Mouse (Mus musculus): ENCODE measurements around the gene Slco2a1.

The Slco2a1 gene

DNA sequence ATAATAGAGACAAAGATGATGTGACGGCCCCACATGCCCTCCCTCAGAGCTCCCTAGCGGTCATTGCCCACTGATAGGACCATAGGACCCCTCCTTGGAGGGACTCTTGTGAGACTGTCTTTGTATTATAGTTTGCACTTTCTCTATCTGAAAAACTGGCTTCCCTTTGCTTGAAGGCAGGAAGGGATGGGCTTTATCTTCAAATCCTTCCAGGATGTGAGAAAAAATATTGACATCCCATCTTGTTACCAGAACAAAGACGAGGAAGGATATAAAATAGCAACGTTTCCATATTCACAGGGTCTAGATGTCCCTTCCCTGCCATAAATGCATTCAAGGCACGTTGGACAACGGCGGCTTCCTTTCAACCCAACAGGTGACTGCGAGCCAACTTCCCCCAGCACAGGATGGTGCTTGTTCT, 48.5 kb downstream of the Slco2a1 start:
- DNase-seq (ENCODE audit: low read depth, low spot score): no peak

DNA sequence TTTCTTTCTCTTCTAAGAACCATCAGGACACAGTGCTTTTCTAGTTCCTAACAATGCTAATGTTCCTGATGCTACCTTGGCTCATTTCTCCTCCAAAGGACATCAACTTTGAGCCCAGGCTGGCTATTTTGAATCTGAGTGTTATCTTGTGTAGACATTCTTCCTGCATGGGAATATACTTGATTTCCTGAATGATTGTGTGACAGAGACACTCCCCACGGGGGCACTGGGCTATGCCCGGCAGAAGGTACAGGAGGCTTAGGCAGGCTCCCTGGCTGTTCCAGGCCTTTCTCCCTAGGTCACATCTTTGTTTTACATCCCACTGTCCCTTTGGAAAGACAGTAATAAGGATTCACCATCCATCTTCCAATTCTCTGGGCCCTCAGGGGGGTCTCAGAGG, 49.8 kb downstream of the Slco2a1 start:
- no peak for DNase-seq (ENCODE audit: low read depth, low spot score)

DNA sequence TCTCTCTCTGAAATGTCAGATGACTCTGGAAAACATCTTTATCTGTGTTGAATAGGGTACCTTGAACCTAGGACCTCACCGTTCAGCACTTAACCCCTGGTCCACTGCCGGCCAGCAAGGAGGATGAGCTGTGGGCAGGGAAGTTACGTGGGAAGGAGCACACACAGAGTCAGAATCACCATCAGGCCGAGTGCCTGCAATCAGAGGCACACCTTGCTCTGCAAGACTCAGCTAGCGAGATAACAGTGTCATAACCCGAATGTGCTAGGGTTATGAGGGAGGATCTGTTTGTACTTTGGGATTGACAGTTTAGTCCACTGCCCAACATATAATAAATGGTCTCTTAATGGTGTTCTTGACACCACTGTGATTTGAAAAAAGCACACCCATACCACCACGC, 50.2 kb downstream of the Slco2a1 start:
- DNase-seq (ENCODE audit: low read depth, low spot score): no peak

DNA sequence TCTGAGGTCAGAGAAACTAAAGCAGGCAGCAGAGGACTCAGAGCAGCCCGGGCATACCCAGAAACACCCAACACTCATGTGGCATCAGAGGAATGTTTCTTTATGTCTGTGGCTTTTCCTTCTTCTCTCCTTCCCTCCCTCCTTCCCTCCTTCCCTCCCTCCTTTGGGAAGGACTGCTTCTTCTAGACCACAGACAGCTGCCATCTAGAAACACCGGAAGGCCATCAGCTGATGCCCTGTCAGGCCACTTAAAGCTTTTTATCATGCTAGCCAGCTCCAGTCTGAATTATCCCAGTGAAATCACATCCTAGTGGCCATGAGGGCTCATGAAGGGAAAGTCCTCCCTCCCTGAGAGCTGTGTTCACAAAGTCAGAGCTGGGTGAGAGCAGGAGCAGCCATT, 52.1 kb downstream of the Slco2a1 start:
- DNase-seq (ENCODE audit: low read depth, low spot score): no peak

DNA sequence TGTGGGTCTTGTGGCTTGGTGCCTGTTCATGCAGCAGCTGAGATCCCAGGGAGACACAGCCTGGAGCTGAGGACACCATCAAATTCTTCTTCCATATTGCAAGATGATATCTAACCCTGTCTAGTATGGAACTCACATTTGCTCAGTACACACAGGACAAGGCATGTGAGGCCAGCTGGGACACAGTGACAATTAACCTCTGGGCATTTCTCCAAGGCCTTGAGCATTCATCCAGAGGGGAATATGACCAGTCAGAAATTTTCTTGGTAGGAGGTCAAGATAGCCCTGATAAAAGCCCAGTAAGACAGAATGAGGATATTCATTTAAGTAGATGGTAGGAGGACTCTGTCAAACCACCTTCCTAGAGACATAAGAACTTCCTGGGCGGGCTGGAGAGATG, 56.9 kb downstream of the Slco2a1 start:
- no peak for DNase-seq (ENCODE audit: low read depth, low spot score)

DNA sequence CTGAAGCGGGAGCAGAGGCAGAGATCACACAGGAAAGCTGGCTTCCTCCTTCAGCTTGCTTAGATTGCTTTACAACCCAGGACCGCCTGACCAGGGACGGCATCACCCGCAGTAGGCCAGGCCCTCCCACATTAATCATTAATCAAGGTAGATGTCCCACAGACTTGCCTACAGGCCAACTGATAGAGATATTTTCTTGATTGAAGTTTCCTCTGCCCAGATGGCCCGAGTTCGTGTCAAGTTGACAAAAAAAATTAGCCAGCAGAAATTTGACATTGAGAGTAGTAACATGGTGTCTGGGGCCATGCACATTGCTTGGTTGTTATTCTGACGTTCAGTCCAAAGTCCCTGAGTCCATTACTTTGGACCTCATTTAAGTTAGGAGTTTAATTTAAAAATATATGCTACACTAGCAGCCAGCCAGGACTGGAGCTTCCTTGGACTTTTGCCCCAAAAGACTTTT, 60.6 kb downstream of the Slco2a1 start:
- no peak for DNase-seq (ENCODE audit: low read depth, low spot score)

DNA sequence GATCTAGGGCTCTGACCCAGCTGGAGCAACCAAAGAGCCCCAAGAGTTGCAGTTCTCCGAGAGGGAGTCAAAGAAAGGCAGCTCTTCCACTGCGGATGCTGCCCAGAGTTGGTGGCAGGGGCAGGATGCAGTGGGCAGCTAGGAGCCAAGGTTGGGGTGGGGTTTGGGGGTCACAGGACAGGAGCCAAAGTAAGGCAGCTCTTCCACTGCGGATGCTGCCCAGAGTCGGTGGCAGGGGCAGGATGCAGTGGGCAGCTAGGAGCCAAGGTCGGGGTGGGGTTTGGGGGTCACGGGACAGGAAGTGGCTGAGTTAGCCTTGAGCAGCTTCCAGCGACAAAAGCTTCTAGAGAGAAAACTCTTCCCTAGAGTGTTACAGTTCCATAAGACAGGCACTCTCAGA, 65.3 kb downstream of the Slco2a1 start:
- no peak for DNase-seq (ENCODE audit: low read depth, low spot score)

DNA sequence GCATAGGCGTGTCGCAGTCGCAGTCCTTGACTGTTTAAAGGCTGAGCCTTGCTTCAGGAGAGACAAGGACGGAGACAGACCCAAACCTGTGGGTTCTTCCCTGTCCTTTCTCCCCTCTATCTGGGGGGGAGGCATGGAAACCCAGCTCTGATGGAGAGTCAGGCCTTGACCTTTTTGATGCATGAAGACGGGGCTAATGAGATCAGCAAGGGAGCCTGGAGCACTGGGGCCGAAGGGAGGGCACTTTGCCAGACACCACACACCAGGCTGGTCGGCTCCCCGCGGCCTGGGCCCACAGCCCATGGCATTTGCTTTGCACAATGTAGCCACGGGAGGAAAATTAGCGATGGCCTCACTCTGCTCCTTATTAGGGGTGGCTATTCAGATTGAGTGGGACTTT, 66.5 kb downstream of the Slco2a1 start:
- no peak for DNase-seq (ENCODE audit: low read depth, low spot score)

DNA sequence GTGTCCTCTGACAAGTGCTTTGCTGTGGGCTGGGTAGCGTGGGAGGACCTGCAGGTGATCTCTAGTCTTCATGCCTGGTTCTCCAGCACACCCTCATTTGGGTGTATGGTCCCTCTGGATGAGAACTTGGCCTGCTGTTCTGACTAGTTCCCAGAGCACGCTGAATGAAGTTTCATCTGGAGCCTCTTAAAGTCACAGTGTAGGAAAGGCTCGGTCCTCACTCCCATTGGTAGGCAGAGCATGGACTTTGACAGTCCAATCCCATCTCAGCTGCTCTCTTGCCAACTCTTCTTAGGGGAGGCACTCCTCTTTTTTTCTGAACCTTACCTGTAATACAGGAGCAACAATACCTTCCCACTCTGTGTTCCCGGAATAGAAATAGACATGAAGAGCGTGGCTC, 67.7 kb downstream of the Slco2a1 start:
- no peak for DNase-seq (ENCODE audit: low read depth, low spot score)

DNA sequence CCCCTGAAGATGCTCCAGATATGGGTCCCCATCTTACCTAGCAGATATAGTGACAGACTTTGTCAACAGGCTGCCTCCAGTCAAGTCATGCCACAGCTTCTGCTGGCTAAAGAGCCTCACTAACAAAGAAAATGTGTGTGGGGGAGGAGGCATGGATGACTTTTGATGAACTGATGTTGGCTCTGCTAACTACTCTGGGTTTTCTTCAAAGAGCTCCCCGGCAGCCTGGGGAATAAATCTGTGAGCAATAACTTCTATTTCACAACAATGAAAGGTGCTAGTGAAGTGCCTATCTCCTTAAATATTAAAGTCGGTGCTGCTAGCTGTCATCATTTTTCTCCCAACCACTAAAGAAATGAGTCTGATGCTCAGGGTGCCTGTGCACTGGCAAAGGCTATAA, 72.0 kb downstream of the Slco2a1 start:
- DNase-seq (ENCODE audit: low read depth, low spot score): no peak

DNA sequence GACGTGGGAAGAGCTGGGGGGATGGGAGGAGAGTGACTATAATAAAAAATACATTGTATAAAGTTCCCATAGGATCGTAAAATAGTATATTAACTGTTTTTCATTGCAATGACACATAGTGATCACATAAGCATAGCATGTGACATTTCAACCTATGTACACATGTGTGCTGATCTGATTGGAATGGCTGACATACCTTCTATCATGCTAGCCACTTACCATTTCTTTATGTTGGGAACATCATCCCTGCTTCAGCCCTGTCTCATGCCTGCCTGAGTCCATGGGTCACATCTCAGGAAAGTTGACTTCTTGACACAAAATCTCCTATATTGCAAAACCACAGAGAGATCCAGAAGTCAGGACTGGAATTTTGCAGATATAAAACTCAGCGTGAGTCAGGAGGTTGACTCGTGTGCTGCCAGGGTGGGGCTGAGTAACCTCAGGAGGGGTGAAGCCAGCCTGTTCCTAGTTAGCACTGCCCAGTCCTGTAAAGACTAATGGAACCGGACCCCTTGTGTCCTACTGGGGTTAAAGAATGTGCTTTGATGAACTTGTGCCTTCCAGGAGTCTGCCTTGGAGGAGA, 73.0 kb downstream of the Slco2a1 start:
- no peak for DNase-seq (ENCODE audit: low read depth, low spot score)

DNA sequence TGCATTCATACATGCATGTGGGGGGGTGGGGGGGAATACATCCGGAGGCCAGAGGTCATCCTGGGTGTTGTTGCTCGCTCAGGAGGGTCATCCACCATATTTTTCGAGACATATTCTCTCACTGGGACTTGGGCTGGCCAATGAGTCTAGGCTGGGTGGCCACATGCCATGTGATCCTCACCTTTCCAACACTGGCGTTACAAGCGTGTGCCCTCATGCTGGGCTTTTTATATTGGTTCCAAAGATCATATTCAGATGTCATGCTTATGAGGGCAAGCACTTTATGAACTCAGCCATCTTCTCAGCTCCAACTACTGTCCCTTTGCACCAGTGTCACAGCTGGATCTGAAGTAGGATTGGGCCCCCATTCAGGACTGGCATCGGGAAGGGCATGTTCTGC, 75.1 kb downstream of the Slco2a1 start:
- no peak for DNase-seq (ENCODE audit: low read depth, low spot score)

DNA sequence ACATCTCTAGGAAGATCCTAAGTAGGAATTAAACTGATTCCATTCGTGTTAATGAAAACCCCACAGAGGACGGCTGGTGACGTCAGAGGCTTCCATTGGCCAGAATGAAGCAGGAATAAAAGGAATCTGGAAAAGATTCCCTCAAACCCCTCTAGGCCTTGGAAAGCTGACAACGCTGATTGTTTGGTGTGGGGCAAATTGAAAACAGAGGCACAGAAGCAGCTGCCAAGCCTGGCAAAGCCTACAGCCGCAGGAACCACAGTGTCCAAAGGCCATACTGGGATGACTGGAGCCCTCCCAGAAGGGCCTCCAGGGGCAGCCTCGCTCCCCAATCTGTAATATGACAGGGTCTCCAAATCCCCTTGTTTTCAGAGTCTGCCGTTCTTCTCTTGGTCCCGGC, 78.3 kb downstream of the Slco2a1 start:
- no peak for DNase-seq (ENCODE audit: low read depth, low spot score)

DNA sequence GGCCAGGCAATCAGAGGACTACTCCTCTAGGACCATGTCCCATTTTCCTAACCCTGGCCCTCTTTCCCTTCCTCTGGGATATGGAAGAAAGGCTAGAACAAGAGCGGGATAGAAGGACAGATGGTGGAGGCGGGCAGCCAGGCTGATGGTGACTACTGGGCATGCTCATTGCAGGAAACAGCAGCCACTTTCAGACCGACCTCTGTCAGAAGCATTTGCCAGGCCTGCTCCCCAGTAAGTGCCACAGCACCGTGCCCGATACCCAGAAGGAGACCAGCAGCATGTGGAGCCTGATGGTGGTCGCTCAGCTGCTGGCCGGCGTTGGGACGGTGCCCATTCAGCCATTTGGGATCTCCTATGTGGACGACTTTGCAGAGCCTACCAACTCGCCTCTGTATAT, 79.1 kb downstream of the Slco2a1 start:
- DNase-seq (ENCODE audit: low read depth, low spot score): peak; percentile 88

DNA sequence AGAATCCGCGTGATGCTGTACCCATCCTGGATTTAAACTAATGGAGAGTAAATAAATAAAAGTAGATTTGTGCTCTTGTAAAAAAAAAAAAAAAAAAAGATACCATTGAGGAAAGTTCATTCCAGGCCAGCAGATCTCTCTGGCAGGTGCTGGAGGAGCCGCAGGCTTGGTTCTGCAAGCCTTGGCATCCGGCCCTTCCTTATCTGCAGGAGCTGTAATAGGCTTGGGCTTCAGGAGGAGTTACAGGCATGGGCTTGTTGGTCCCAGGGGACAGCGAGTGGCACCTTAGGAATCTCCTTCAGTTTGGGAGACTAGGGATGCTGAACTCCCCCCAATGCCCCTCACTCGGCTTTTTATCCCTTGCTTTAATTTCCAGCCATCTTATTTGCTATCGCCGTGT, 80.3 kb downstream of the Slco2a1 start:
- peak; percentile 88 for DNase-seq (ENCODE audit: low read depth, low spot score)

DNA sequence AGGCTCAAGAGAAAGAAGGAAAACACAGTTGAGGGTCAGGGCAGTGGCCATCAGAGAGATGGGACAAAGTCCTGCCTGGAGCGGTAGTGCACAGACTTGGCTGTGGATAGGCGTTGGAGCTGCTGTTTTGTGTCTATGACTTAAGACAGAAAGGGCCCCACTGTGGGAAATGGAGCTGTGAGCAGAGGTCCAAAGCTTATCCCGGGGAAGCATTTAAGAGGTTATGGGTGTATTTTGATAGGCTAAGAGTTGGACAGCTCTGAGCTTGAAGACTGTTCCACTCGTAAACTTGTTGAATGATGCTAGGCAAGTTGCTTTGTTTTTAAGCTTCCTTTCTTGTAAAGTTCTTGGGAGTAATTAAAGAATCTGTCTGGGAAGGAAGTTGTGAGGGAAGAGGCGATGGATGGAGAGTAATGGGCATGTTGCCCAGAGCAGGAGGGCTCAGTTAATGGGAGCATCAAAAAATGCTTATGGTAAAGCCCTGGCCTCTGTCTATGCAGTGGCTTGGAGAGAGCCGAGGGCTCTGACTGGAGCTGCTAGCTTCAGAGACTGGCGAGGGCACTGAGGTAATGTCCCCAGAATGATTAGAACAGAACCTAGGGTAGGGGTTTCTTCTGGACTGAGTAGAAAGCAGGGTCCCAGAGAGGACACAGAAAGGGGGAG, 83.2 kb downstream of the Slco2a1 start:
- no peak for DNase-seq (ENCODE audit: low read depth, low spot score)

DNA sequence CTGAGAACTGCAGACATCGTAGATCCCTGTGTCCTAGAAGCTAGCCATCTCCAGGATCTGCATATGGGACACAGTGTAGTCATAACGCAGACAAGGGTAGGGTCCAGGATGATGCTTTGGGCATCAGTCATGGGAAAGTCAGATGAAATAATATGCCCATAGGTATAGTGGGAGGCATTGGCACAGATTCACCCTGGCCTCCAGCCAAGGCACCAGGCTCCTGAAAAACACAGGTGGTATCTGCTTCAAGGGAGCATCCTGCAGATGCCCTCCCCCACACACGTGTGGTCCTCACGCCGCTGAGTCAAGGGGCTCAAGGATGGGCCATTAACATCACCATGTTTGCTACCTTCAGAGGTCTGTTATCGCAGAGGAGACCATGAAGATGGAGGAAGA, 83.7 kb downstream of the Slco2a1 start:
- DNase-seq (ENCODE audit: low read depth, low spot score): no peak

DNA sequence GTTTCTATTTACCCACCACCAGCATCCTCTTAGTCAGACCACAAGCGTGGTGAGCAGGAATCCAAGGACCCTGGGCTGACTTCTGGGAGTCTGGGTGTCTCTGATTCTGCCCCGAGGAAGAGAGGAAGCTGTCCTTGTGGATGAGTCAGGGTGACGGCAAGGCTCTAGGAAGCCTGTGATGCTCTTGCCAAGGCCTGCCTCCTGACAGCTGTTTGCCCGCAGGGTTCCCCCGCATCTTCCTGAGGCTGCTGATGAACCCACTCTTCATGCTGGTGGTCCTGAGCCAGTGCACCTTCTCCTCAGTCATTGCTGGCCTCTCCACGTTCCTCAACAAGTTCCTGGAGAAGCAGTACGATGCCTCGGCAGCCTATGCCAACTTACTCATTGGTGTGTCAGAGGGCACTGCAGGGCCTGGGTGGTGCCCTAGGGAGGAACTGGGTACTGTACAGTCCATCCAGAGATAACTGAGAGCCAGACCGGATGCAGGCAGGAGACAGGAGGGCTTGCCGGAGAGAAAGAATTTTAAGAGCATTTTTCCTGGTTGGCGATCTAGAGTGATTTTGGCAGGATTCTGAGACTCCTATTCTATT, 84.5 kb downstream of the Slco2a1 start:
- peak; percentile 47 for DNase-seq (ENCODE audit: low read depth, low spot score)

DNA sequence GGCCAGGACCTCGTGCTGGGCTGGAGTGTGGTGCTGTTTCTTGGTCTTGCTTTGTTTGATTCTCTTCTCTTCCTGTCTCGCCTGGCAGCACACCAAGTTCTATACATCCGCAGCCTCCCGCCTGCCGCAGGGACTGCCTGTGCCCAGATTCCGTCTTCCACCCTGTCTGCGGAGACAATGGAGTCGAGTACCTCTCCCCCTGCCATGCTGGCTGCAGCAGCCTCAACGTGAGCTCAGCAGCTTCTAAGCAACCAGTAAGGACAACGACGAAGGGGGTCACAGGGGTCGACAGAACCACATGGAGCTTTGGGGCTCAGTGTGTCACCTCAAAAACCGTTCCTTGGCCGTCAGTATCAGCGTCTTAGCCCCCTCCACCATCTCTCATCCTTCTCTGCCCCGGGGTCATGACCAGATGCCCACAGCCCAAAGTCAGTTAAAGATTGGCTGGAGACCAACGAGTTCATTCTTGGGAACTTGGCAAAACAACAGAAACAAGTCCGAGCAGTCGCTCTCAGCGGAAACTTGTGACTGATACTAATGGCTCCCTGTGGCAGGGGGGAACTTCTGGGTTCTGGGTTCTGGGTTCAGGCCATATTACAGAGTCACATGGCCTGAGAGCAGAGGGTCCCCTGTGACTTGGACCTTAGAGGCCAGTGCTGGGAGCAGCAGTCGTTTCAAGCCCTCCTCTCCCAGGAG, 88.5 kb downstream of the Slco2a1 start:
- no peak for DNase-seq (ENCODE audit: low read depth, low spot score)

DNA sequence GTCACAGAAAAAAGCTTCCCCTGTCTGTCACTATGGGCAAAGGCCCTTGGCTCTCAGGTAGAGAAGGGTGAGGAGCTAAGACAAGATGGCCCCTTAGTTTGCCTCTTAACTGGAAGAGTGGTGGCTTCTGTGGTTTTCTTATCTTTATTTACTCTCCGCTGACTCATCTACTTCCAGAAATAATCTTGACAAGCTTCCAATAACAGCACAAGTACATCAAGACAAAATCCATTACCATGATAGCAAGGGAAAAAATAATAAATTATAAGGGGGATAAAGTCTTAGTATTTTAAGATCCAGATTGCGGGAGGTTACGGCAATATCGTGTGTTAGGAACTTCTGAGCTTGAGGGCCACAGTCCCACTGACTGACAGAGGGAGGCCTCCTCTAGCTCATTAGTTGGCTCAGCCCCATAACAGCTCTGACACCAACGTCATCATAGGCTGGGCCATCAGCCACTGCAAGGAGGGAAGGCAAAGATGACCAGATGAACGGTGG, 89.7 kb downstream of the Slco2a1 start:
- DNase-seq (ENCODE audit: low read depth, low spot score): no peak

DNA sequence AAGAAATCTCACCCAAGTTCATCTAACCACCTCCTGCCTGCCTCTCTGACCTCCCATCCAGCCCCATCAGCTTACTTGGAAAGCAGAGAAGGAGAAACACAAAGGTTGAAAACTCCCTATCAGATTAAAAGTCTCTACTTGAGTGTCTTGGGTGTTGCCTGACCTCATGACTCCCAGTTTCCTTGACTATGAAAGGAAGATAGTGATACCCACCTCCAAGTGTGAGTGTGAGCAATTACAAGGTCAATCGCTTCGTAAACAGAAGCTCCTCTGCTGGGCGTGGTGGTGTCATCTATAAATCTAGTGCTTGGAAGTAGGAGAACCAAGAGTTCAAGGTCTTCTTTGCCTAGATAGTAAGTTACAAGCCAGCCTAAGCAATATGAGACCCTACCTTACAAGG, 91.7 kb downstream of the Slco2a1 start:
- no peak for DNase-seq (ENCODE audit: low read depth, low spot score)

DNA sequence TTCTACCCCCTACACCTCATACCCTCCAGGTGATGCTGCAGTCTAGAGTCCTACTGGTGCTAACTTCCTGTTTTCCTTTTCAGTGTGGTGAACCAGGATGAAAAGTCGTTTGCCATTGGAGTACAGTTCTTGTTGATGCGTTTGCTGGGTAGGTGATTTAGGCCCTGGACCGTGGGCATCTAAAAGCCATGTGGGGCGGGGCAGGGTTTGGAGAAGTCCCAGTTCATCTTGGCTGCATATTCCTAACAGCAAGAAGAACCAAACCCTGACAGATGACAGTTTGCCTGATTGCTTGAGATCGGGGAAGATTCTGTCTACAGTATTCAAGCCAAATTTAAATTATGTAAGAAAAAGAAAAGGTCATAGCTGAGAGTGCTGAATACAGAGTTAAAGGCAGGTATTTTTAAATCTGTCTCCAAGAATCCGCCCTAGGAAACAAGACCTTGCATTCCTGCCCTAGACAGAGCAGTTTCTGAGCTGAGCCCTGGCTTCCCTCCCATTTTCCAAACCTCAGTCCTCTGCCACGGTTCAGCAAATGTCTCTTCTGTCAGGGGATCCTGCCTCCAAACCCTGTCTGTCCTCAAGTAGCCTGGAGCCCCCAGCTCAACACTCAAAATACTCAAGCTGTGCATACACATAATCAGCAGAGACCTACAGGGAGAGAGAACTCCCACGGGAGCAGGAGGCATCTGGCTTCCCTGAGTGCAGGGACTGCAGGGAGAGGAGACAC, 93.9 kb downstream of the Slco2a1 start:
- peak; percentile 54 for DNase-seq (ENCODE audit: low read depth, low spot score)

All from brain, adult 2 months (tissue).